9 mouse cellular contexts compared by ENCODE assay signal in the genomic region with DNA sequence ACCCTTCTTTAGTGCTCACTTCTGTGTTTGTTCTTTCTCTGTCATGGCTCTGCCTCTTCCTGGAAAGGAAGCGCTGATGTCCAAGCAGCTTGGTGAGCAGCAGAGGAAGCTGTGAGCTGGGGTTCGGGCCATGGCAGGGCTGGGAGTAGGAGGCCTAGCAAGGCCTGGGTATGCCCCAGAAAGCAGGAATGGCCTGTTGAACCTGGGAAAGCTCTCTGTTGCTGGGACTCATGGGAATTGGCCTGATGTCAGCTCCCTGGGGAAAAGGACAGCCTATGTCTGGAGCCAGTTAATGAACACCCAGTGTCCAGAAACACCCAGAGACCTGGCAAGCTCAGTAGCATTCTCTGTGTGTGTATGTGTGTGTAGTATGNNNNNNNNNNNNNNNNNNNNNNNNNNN. TPM values are rescaled to one million over a fixed set of nuclear protein-coding genes. Genes with fewer than 3 reads are reported as not detected.
A peak's percentile ranks its signal among the peaks of the same experiment; 100 is the strongest.
DNase-seq lines count a peak whose midpoint lies in the region; ATAC-seq and TF ChIP-seq lines count a peak whose summit lies in the region.
"Had no signal": no experiment of that assay in that cellular context is flagged by ENCODE, and none has a peak within 500 bp of the region (broad histone marks: within the 10 kb centered on the region; RNA-seq: fewer than 3 reads in every experiment).

No protein-coding gene starts in this region.

- no peak for TF ChIP-seq EP300 in stomach, postnatal 0 days (optimal IDR thresholded peaks at IDR 0.05)

- H3K4me3 ChIP-seq in midbrain, postnatal 0 days (ENCODE audit: low read depth, low read length): no peak overlapping the region
- no peak overlapping the region for H3K4me3 ChIP-seq in midbrain, embryonic 10.5 days
- H3K4me3 ChIP-seq in stomach, postnatal 0 days (ENCODE audit: low read depth, low read length): no peak overlapping the region

- H3K36me3 ChIP-seq in midbrain, postnatal 0 days (ENCODE audit: insufficient read depth, low read length): no peaks in the 10 kb centered on the region
- H3K36me3 ChIP-seq in midbrain, embryonic 10.5 days: no peaks in the 10 kb centered on the region
- H3K36me3 ChIP-seq in stomach, postnatal 0 days (ENCODE audit: control insufficient read depth, insufficient read depth, low read length): no peaks in the 10 kb centered on the region

- H3K9me3 ChIP-seq in midbrain, postnatal 0 days (ENCODE audit: low read length): no peaks in the 10 kb centered on the region
- H3K9me3 ChIP-seq in midbrain, embryonic 10.5 days (replicated peaks): no peaks in the 10 kb centered on the region
- H3K9me3 ChIP-seq in stomach, postnatal 0 days (ENCODE audit: control insufficient read depth, low read length): no peaks in the 10 kb centered on the region

- no peaks in the 10 kb centered on the region for H3K27me3 ChIP-seq in midbrain, postnatal 0 days (ENCODE audit: insufficient read depth, low read length)
- H3K27me3 ChIP-seq in midbrain, embryonic 10.5 days (ENCODE audit: low read depth, poor library complexity, severe bottlenecking): no peaks in the 10 kb centered on the region
- no peaks in the 10 kb centered on the region for H3K27me3 ChIP-seq in stomach, postnatal 0 days (ENCODE audit: control insufficient read depth, insufficient read depth, low read length)

- ATAC-seq in midbrain, postnatal 0 days (ENCODE audit: low FRiP score): no peak
- no peak for ATAC-seq in stomach, postnatal 0 days (ENCODE audit: low FRiP score, low TSS enrichment)

- WGBS in midbrain, postnatal 0 days: 83% methylated on average over 2 of the region's 2 CpGs
- WGBS in midbrain, embryonic 10.5 days: 94% methylated on average over 2 of the region's 2 CpGs
- 80% methylated on average over 2 of the region's 2 CpGs for WGBS in stomach, postnatal 0 days

- H3K27ac ChIP-seq in midbrain, postnatal 0 days (ENCODE audit: low read depth, low read length): no peak overlapping the region
- no peak overlapping the region for H3K27ac ChIP-seq in midbrain, embryonic 10.5 days (replicated peaks)
- H3K27ac ChIP-seq in stomach, postnatal 0 days (replicated peaks): peak overlapping the region; percentile 61; the same call in 1 of the 2 replicates

- H3K9ac ChIP-seq in midbrain, postnatal 0 days (replicated peaks; ENCODE audit: low read length, poor library complexity, severe bottlenecking): 0 out of 2 replicates have a peak overlapping the region, but pooled peaks have one; percentile 19
- no peak overlapping the region for H3K9ac ChIP-seq in stomach, postnatal 0 days (ENCODE audit: low read length)

- H3K4me1 ChIP-seq in midbrain, postnatal 0 days (ENCODE audit: insufficient read depth, low read length): no peaks in the 10 kb centered on the region
- no peaks in the 10 kb centered on the region for H3K4me1 ChIP-seq in midbrain, embryonic 10.5 days
- no peaks in the 10 kb centered on the region for H3K4me1 ChIP-seq in stomach, postnatal 0 days (replicated peaks; ENCODE audit: control insufficient read depth, insufficient read depth)

- DNase-seq in adrenal gland, adult 2 months: peak; percentile 29
- no peak for DNase-seq in adrenal gland, postnatal 4 days (ENCODE audit: low spot score in 2 of 2)
- DNase-seq in midbrain, postnatal 0 days (ENCODE audit: low spot score): peak; percentile 21
- DNase-seq in midbrain, embryonic 10.5 days (ENCODE audit: low spot score): no peak
- DNase-seq in kidney, postnatal 4 days: peak; percentile 49 to 70
- DNase-seq in stomach, postnatal 0 days (ENCODE audit: low spot score): no peak
- no peak for DNase-seq in gastrocnemius, adult 8-10 months (ENCODE audit: low spot score in 2 of 2)
- no peak for DNase-seq in layer of hippocampus, adult 9-11 months
- DNase-seq: adrenal gland, adult 8-10 months had no signal

- no peak overlapping the region for H3K4me2 ChIP-seq in midbrain, postnatal 0 days (ENCODE audit: low read depth, low read length, poor library complexity, severe bottlenecking)
- H3K4me2 ChIP-seq in stomach, postnatal 0 days (replicated peaks; ENCODE audit: low read depth): no peak overlapping the region

- TF ChIP-seq CTCF in midbrain, postnatal 0 days (IDR thresholded peaks at IDR 0.05): no peak
- TF ChIP-seq CTCF in stomach, postnatal 0 days (IDR thresholded peaks at IDR 0.05; ENCODE audit: low read depth): no peak

RNA-seq across cellular contexts. Expression of gene Rd3, which starts 20.3 kb away (rescaled TPM):
- total RNA-seq in adrenal gland, adult 2 months (2021): under 1 TPM; 0.14 to 0.38 TPM
- 0.42 and 0.48 TPM in 2 replicates for polyA plus RNA-seq in adrenal gland, adult 2 months (2012; rRNA removed)
- total RNA-seq in adrenal gland, postnatal 4 days (2021): under 1 TPM; 0.45 to 0.56 TPM
- 1.5 and 3.3 TPM in 2 replicates for total RNA-seq in midbrain, postnatal 0 days (2014; rRNA removed)
- polyA plus RNA-seq in midbrain, postnatal 0 days (2015; fragmentation: Nextera tagmentation; extraction: Ambion mirVana): 2.0 and 2.8 TPM in 2 replicates
- polyA plus RNA-seq in midbrain, embryonic 10.5 days (2016; fragmentation: Nextera tagmentation; extraction: Ambion mirVana): 0.62 and 0.82 TPM in 2 replicates
- polyA plus RNA-seq in stomach, postnatal 0 days (2015; fragmentation: Nextera tagmentation; extraction: Ambion mirVana): 0.12 and 0.18 TPM in 2 replicates
- not detected for total RNA-seq in gastrocnemius, adult 8-10 months (2022)

RNA-seq across cellular contexts. Expression of gene Slc30a1, which starts 50.3 kb away (rescaled TPM):
- total RNA-seq in adrenal gland, adult 2 months (2021): 10 to 100 TPM; 18.4 to 19.3 TPM
- 16.7 and 17.6 TPM in 2 replicates for polyA plus RNA-seq in adrenal gland, adult 2 months (2012; rRNA removed)
- 10 to 100 TPM; 21.9 to 24.3 TPM for total RNA-seq in adrenal gland, postnatal 4 days (2021)
- 21.9 and 27.4 TPM in 2 replicates for total RNA-seq in midbrain, postnatal 0 days (2014; rRNA removed)
- 4.4 and 5.1 TPM in 2 replicates for polyA plus RNA-seq in midbrain, postnatal 0 days (2015; fragmentation: Nextera tagmentation; extraction: Ambion mirVana)
- polyA plus RNA-seq in midbrain, embryonic 10.5 days (2016; fragmentation: Nextera tagmentation; extraction: Ambion mirVana): 1.2 and 1.3 TPM in 2 replicates
- polyA plus RNA-seq in stomach, postnatal 0 days (2015; fragmentation: Nextera tagmentation; extraction: Ambion mirVana): 5.4 and 5.5 TPM in 2 replicates
- 1 to 10 TPM; 5.4 to 8.7 (median 7.3) TPM for total RNA-seq in gastrocnemius, adult 8-10 months (2022)

Comparison
In these comparisons a context has a peak if more than half of its experiments do, and no peak if none do; other contexts are left out.
1. DNase-seq: peak in adrenal gland, adult 2 months (single experiment), midbrain, postnatal 0 days (single experiment) and kidney, postnatal 4 days (2 of 2); none in adrenal gland, postnatal 4 days (0 of 2), midbrain, embryonic 10.5 days (single experiment), stomach, postnatal 0 days (single experiment), gastrocnemius, adult 8-10 months (0 of 2) and layer of hippocampus, adult 9-11 months (single experiment).